27 mouse cellular contexts compared by ENCODE assay signal in the genomic region with DNA sequence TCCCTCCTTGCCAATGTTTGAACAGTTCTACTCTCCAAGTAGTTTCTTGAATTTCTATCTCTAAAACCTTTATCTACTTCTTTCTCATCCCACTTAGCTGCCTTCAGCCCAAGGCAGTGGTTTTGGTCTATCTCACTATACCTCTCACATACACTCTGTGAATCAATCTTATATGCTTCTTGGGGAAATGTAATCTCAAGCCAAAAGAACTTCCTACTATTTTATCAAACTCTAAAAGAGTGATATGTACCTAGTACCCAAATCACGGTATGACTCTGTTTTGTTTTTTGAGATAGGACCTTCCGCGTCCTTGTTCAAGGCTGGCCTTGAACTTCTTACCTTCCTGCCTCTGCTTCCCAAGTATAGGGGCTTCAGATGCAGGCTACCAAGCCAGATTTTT. TPM values are rescaled to one million over a fixed set of nuclear protein-coding genes. Genes with fewer than 3 reads are reported as not detected.
DNase-seq lines count a peak whose midpoint lies in the region; ATAC-seq and TF ChIP-seq lines count a peak whose summit lies in the region.
"Had no signal": no experiment of that assay in that cellular context is flagged by ENCODE, and none has a peak within 500 bp of the region (broad histone marks: within the 10 kb centered on the region; RNA-seq: fewer than 3 reads in every experiment).

No protein-coding gene starts in this region.

- TF ChIP-seq CTCF in liver, embryonic 14.5 days (IDR thresholded peaks at IDR 0.05; ENCODE audit: low read depth) = no peak
- no peak for TF ChIP-seq CTCF in MEL (IDR thresholded peaks at IDR 0.05 in 2 of 3, conservative IDR thresholded peaks at IDR 0.05 in 1 of 3; ENCODE audit: control insufficient read depth in 1 of 3, insufficient read depth in 1 of 3, low read depth in 2 of 3, low read length in 3 of 3, poor library complexity in 1 of 3, severe bottlenecking in 1 of 3)

- peaks cover 51% of the 10 kb centered on the region for H3K79me2 ChIP-seq in MEL (ENCODE audit: control insufficient read depth, insufficient read depth, low read length, poor library complexity)

- intact Hi-C loops in heart, postnatal 25 days (cut with DNase I) = no loop called here
- intact Hi-C loops in heart, postnatal 14 days (cut with DNase I) = no loop called here

- no peak for TF ChIP-seq EP300 in liver, embryonic 14.5 days (IDR thresholded peaks at IDR 0.05; ENCODE audit: low read depth)
- peak; percentile 72 to 76 for TF ChIP-seq EP300 in MEL (IDR thresholded peaks at IDR 0.05; ENCODE audit: low read depth in 1 of 2, low read length in 2 of 2)

- H3K36me3 ChIP-seq in heart, embryonic 13.5 days = peaks cover 26% of the 10 kb centered on the region
- peaks cover 6% of the 10 kb centered on the region for H3K36me3 ChIP-seq in liver, embryonic 14.5 days (replicated peaks; ENCODE audit: control insufficient read depth, insufficient read depth, low read depth)
- H3K36me3 ChIP-seq in MEL (ENCODE audit: control insufficient read depth in 1 of 2, insufficient read depth in 2 of 2, low read length in 2 of 2) = peaks cover 3 to 59% of the 10 kb centered on the region in 2 experiments; a peak in 3 of 4 replicates
- H3K36me3 ChIP-seq in liver, embryonic 16.5 days (ENCODE audit: control insufficient read depth, insufficient read depth) = 0 out of 2 replicates have a peak, but pooled peaks cover 3% of the 10 kb centered on the region
- H3K36me3 ChIP-seq: forebrain, embryonic 15.5 days had no signal

- H3K4me3 ChIP-seq in heart, embryonic 13.5 days = no peak overlapping the region
- H3K4me3 ChIP-seq in liver, embryonic 14.5 days (ENCODE audit: insufficient read depth in 1 of 2, low read depth in 2 of 2, low read length in 2 of 2) = no peak overlapping the region
- H3K4me3 ChIP-seq in MEL (ENCODE audit: control insufficient read depth in 1 of 2, insufficient read depth in 1 of 2, low read depth in 2 of 2, low read length in 2 of 2) = no peak overlapping the region
- H3K4me3 ChIP-seq in liver, embryonic 16.5 days (ENCODE audit: low read depth, low read length) = no peak overlapping the region
- H3K4me3 ChIP-seq: embryonic facial prominence, embryonic 10.5 days; embryonic facial prominence, embryonic 13.5 days; forebrain, embryonic 15.5 days; heart, adult 2 months; heart, embryonic 10.5 days had no signal

- H3K9me3 ChIP-seq in heart, embryonic 13.5 days = no peaks in the 10 kb centered on the region
- H3K9me3 ChIP-seq in liver, embryonic 14.5 days (ENCODE audit: control insufficient read depth, low read length) = no peaks in the 10 kb centered on the region
- H3K9me3 ChIP-seq in MEL (replicated peaks; ENCODE audit: insufficient read depth, low read length) = no peaks in the 10 kb centered on the region
- H3K9me3 ChIP-seq in liver, embryonic 16.5 days (replicated peaks; ENCODE audit: control insufficient read depth, low read length) = no peaks in the 10 kb centered on the region
- H3K9me3 ChIP-seq: embryonic facial prominence, embryonic 10.5 days; embryonic facial prominence, embryonic 13.5 days; forebrain, embryonic 15.5 days; G1E; heart, embryonic 10.5 days had no signal

- ATAC-seq in heart, embryonic 13.5 days (ENCODE audit: extremely low read depth, insufficient number of reproducible peaks, low FRiP score, low TSS enrichment) = no peak
- ATAC-seq in liver, embryonic 14.5 days (ENCODE audit: insufficient read depth) = no peak
- no peak for ATAC-seq in liver, embryonic 16.5 days (ENCODE audit: low read depth)
- no peak for ATAC-seq in megakaryocyte, adult 5-6 weeks (ENCODE audit: poor library complexity, severe bottlenecking)
- ATAC-seq: forebrain, embryonic 15.5 days; hindbrain, postnatal 0 days; inflammation-experienced regulatory T-cells, adult 6 months had no signal

- no peak for TF ChIP-seq RAD21 in MEL (IDR thresholded peaks at IDR 0.05; ENCODE audit: low read depth, low read length)

- no peak for TF ChIP-seq POLR2A in MEL (IDR thresholded peaks at IDR 0.05; ENCODE audit: control insufficient read depth in 1 of 2, insufficient read depth in 1 of 2, low read depth in 1 of 2, low read length in 2 of 2, poor library complexity in 1 of 2)

- 0 out of 2 replicates have a peak overlapping the region, but pooled peaks have one; percentile 86 for H3K4me2 ChIP-seq in heart, embryonic 13.5 days
- H3K4me2 ChIP-seq in liver, embryonic 14.5 days (ENCODE audit: low read depth) = peak overlapping the region; percentile 85
- peak overlapping the region; percentile 4; the same call in 1 of the 2 replicates for H3K4me2 ChIP-seq in liver, embryonic 16.5 days (ENCODE audit: low read depth, low read length)
- H3K4me2 ChIP-seq: embryonic facial prominence, embryonic 13.5 days; forebrain, embryonic 15.5 days; hindbrain, embryonic 14.5 days had no signal

- H3K4me1 ChIP-seq in heart, embryonic 13.5 days = peaks cover 55% of the 10 kb centered on the region
- peaks cover 34 to 37% of the 10 kb centered on the region in 2 experiments for H3K4me1 ChIP-seq in liver, embryonic 14.5 days (replicated peaks; ENCODE audit: control insufficient read depth in 2 of 2, insufficient read depth in 2 of 2, low read length in 1 of 2)
- peaks cover 28 to 41% of the 10 kb centered on the region in 2 experiments for H3K4me1 ChIP-seq in MEL (ENCODE audit: control insufficient read depth in 1 of 2, insufficient read depth in 2 of 2, low read length in 2 of 2)
- peaks cover 43% of the 10 kb centered on the region for H3K4me1 ChIP-seq in liver, embryonic 16.5 days (ENCODE audit: control insufficient read depth, low read depth, low read length)

- H3K27ac ChIP-seq in heart, embryonic 13.5 days (replicated peaks) = no peak overlapping the region
- H3K27ac ChIP-seq in liver, embryonic 14.5 days = no peak overlapping the region
- no peak overlapping the region for H3K27ac ChIP-seq in MEL (ENCODE audit: control insufficient read depth, low read depth, low read length)
- no peak overlapping the region for H3K27ac ChIP-seq in liver, embryonic 16.5 days (ENCODE audit: low read length)
- H3K27ac ChIP-seq: embryonic facial prominence, embryonic 10.5 days; embryonic facial prominence, embryonic 13.5 days; forebrain, embryonic 15.5 days; heart, adult 2 months; heart, embryonic 10.5 days; hindbrain, embryonic 14.5 days; hindbrain, postnatal 0 days had no signal

- H3K9ac ChIP-seq in heart, embryonic 13.5 days = no peak overlapping the region
- peak overlapping the region; percentile 14 for H3K9ac ChIP-seq in liver, embryonic 14.5 days (replicated peaks)
- H3K9ac ChIP-seq in MEL (ENCODE audit: control insufficient read depth, low read depth, low read length, poor library complexity, severe bottlenecking) = no peak overlapping the region
- H3K9ac ChIP-seq in liver, embryonic 16.5 days (ENCODE audit: low read depth, low read length) = no peak overlapping the region
- H3K9ac ChIP-seq: embryonic facial prominence, embryonic 13.5 days; forebrain, embryonic 15.5 days; hindbrain, embryonic 14.5 days had no signal

- no peaks in the 10 kb centered on the region for H3K27me3 ChIP-seq in heart, embryonic 13.5 days (replicated peaks)
- no peaks in the 10 kb centered on the region for H3K27me3 ChIP-seq in liver, embryonic 14.5 days (ENCODE audit: control insufficient read depth, insufficient read depth, low read length)
- H3K27me3 ChIP-seq in MEL (ENCODE audit: control insufficient read depth in 1 of 2, insufficient read depth in 2 of 2, low read length in 2 of 2) = no peaks in the 10 kb centered on the region
- H3K27me3 ChIP-seq in liver, embryonic 16.5 days (ENCODE audit: control insufficient read depth, insufficient read depth, low read depth, low read length) = no peaks in the 10 kb centered on the region
- H3K27me3 ChIP-seq: embryonic facial prominence, embryonic 13.5 days; forebrain, embryonic 15.5 days had no signal

- DNase-seq in heart, postnatal 25 days (ENCODE audit: low spot score) = no peak
- no peak for DNase-seq in liver, embryonic 14.5 days (ENCODE audit: low read depth in 3 of 3, low spot score in 3 of 3)
- DNase-seq in liver (no peak), MEL (ENCODE audit: low read depth, low spot score) (peak; percentile 45)
- DNase-seq in heart, postnatal 14 days = no peak
- DNase-seq: adrenal gland, adult 2 months; adrenal gland, postnatal 14 days; cerebellum, adult 11-12 months; cerebellum, adult 8-10 months; cerebellum, postnatal 10 days; cerebellum, postnatal 36 days; embryo, embryonic 11 days; gastrocnemius, postnatal 10 days; gastrocnemius, postnatal 36 days; heart, adult 2 months; heart, postnatal 4 days had no signal

- WGBS in heart, embryonic 13.5 days = 76% methylated on average over 3 of the region's 3 CpGs
- WGBS in liver, embryonic 14.5 days (ENCODE audit: insufficient replicate concordance) = 54% methylated on average over 3 of the region's 3 CpGs
- WGBS in liver, embryonic 16.5 days (ENCODE audit: insufficient replicate concordance) = 42% methylated on average over 3 of the region's 3 CpGs

TF ChIP-seq in MEL, 35 proteins besides CTCF, POLR2A, EP300 and RAD21 (continues in another document):
- no peak for TF ChIP-seq E2F4 (IDR thresholded peaks at IDR 0.05; ENCODE audit: borderline replicate concordance, low read depth, low read length)

RNA-seq across cellular contexts. Expression of a gene that starts 2.9 kb away (rescaled TPM):
- 31.7 TPM in 2 replicates for polyA plus RNA-seq in heart, embryonic 13.5 days (2015; fragmentation: Nextera tagmentation; extraction: Ambion mirVana)
- total RNA-seq in heart, postnatal 25 days (2021) = 10 to 100 TPM; 28.6 to 29.7 TPM
- 8.1 and 12.1 TPM in 2 replicates for polyA plus RNA-seq in liver, embryonic 14.5 days (2012; rRNA removed)
- polyA plus RNA-seq in liver, embryonic 14.5 days (2014; fragmentation: Nextera tagmentation; extraction: Ambion mirVana) = 20.0 and 23.8 TPM in 2 replicates
- total RNA-seq in MEL (2012; rRNA removed) = 24.4 and 32.6 TPM in 2 replicates
- 100 to 1,000 TPM in 1 of 2 experiments, 10 to 100 TPM in 1; 30.4 to 180 TPM for polyA plus RNA-seq in MEL (2012; ENCODE audit: insufficient read depth in 1 of 2, insufficient read length in 2 of 2, low read depth in 1 of 2, low replicate concordance in 2 of 2, missing spikeins in 1 of 2)
- 17.5 and 18.1 TPM in 2 replicates for polyA plus RNA-seq in liver, embryonic 16.5 days (2015; fragmentation: Nextera tagmentation; extraction: Ambion mirVana)
- 49.4 and 51.3 TPM in 2 replicates for total RNA-seq in megakaryocyte, adult 5-6 weeks (2015)
- 45.1 and 52.1 TPM in 2 replicates for total RNA-seq in megakaryocyte, adult 5-6 weeks (2017)
- total RNA-seq in heart, postnatal 14 days (2021) = 10 to 100 TPM; 23.2 to 26.5 TPM

RNA-seq across cellular contexts. Expression of a gene that starts 3.0 kb away (rescaled TPM):
- polyA plus RNA-seq in heart, embryonic 13.5 days (2015; fragmentation: Nextera tagmentation; extraction: Ambion mirVana) = 2,381 and 2,697 TPM in 2 replicates
- 100 to 1,000 TPM; 832 to 984 TPM for total RNA-seq in heart, postnatal 25 days (2021)
- polyA plus RNA-seq in liver, embryonic 14.5 days (2012; rRNA removed) = 0.45 and 0.50 TPM in 2 replicates
- 0.51 and 0.63 TPM in 2 replicates for polyA plus RNA-seq in liver, embryonic 14.5 days (2014; fragmentation: Nextera tagmentation; extraction: Ambion mirVana)
- 0.85 and 1.3 TPM in 2 replicates for total RNA-seq in MEL (2012; rRNA removed)
- polyA plus RNA-seq in MEL (2012; ENCODE audit: insufficient read depth in 1 of 2, insufficient read length in 2 of 2, low read depth in 1 of 2, low replicate concordance in 2 of 2, missing spikeins in 1 of 2) = under 1 TPM in 1 of 2 experiments, not detected in 1; 0.29 TPM
- 6.0 and 8.7 TPM in 2 replicates for polyA plus RNA-seq in liver, embryonic 16.5 days (2015; fragmentation: Nextera tagmentation; extraction: Ambion mirVana)
- total RNA-seq in megakaryocyte, adult 5-6 weeks (2015) = 0.11 TPM in 1 of 2 replicates, not detected in the other
- total RNA-seq in megakaryocyte, adult 5-6 weeks (2017) = 0.08 TPM in 1 of 2 replicates, not detected in the other
- 100 to 1,000 TPM; 280 to 698 TPM for total RNA-seq in heart, postnatal 14 days (2021)
- polyA plus RNA-seq: G1E had no signal

Comparison
In these comparisons a context has a peak if more than half of its experiments do, and no peak if none do; other contexts are left out.
1. H3K4me2 ChIP-seq: peak in every context shown above with its lines; median percentile 86 in heart, embryonic 13.5 days; 85 in liver, embryonic 14.5 days; 4 in liver, embryonic 16.5 days.
2. RNA of a gene that starts 3.0 kb away (total RNA-seq): 832 to 984 TPM in heart, postnatal 25 days and 280 to 698 TPM in heart, postnatal 14 days; 0.85 to 1.3 TPM in MEL and 0.08 to 0.11 TPM in megakaryocyte, adult 5-6 weeks; every median in the first group is over 100 times any median in the second.